Mouse (Mus musculus): ENCODE results near the gene Ntsr1.
A peak's percentile ranks its signal among the peaks of the same experiment; 100 is the strongest.

Gene Ntsr1

GRCm38 (mm10) chr2:180499741-180500140 is at the start of gene Ntsr1:
TSS of gene Ntsr1 (plus strand) at chr2:180499976.
- no peak for DNase-seq (ENCODE audit: extremely low spot score, low spot score)

- no peak for DNase-seq (ENCODE audit: extremely low spot score, low spot score)
Observed at GRCm38 (mm10) chr2:180450529-180450928, 49.2 kb upstream of the Ntsr1 start.

DNA sequence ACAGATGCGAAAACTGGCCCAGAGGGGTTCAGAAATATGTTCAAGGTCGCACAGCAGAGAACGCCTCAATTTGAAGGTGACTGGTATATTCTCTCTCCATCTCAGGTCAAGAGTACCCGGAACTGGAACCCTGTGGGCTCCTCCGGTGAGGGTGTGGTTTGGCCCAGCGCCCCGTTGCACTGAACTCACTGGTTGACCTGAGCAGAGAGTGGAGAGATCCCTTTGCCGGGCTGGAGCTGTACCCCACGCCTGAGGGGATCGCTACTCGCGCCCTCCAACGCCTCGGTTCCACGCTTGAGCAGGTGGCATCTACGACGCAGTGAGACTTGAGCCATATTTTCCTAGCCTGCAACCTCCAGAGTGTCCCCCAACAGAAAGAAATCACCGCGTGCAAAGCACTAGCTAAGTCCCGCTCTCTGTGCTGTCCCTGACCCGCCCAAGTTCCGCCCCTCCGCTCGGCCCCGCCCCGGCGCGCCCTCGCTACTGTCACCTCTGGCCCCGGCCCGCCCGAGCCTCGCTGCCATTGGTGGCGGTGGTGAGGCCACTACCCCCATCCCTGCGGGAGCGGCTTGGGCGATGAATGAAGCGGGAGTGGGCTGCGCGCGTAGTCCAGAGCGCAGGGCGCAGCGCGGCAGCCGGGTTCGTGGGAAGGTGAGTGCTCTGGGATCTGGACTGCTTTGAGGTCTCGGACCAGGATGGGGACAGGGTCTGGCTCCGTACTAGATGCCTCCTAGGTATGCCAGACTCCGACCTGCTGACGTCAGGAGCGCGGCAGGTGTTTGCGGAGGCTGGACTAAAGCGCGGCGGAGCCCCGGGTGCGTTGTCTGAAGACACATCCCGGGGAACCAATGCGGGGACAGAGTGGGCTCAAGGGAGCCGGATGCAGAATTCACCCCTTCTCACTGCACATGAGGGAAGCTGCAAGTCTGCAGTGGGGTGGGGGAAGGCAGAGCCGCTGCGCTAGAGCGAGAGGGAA is 43.8 kb upstream of the Ntsr1 start, which contains the start of gene Slco4a1:
Gene Slco4a1 (plus strand): TSS at position 523 of the 976 bp plus-strand sequence.
- peak; percentile 91 for DNase-seq (ENCODE audit: extremely low spot score, low spot score)

DNA sequence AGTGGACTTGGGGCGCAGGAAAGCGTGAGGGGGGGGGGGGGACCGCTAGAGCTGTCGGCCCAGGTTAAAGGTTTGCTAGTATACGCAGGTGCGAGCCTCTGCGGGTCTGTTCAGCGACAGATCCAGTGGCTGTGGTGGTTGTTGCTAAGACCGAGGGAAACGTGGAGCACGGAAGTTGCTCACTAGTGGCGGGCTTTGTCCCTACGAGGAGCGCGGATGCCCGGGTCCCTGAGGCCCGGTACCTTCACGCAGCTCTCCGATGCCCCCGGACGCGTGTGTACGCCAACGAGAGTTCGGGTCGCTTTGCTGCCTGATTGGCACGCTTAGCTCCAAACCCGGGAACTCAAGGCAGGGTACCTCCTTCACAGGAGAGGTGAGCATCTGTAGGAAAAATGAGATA is 43.1 kb upstream of the Ntsr1 start:
- no peak for DNase-seq (ENCODE audit: extremely low spot score, low spot score)

- DNase-seq (ENCODE audit: extremely low spot score, low spot score): no peak
Observed at GRCm38 (mm10) chr2:180457680-180458079, 42.1 kb upstream of the Ntsr1 start.

- no peak for DNase-seq (ENCODE audit: extremely low spot score, low spot score)
Observed at GRCm38 (mm10) chr2:180459437-180459836, 40.3 kb upstream of the Ntsr1 start.

DNA sequence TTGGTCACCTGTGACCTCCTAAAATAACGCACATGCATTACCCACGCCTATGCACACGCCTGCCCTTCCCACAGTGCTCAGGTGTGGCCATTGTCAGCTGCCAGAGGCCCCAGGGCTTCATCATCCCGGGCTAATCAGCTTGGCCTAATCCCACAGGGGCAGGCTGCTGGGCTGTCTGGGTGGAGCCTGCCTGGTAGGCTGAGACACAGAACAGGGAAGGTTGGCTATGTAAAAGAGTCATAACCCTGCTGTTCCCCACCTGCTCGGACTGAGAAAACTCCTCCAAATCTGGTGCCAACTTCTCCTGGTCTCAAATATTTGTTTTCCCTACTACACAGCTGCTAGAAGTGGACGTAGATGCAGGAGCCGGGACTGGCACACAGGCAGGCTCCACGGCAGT is 39.0 kb upstream of the Ntsr1 start:
- DNase-seq (ENCODE audit: extremely low spot score, low spot score): no peak

- DNase-seq (ENCODE audit: extremely low spot score, low spot score): no peak
Observed at GRCm38 (mm10) chr2:180462593-180462992, 37.2 kb upstream of the Ntsr1 start.

- no peak for DNase-seq (ENCODE audit: extremely low spot score, low spot score)
Observed at GRCm38 (mm10) chr2:180466505-180466904, 33.3 kb upstream of the Ntsr1 start.

DNA sequence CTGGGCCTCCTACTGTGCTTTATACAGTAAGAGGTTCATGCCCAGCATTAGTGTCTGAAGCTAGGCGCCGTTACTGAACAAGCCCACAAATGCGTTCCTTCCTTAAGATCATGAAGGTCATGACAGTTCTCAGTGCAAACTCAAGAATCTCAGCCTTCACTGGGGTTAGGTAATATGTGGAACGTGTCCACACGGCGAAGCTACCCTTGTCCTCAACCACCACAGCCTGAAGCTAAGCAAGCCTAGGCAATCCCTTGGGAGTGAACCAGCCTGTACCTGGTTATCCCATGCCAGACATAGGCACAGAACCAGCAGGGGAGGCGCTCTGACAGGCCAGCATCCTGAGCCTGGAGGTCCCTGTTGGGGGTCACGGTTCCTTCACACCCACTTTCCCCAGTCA is 30.9 kb upstream of the Ntsr1 start:
- no peak for DNase-seq (ENCODE audit: extremely low spot score, low spot score)

- no peak for DNase-seq (ENCODE audit: extremely low spot score, low spot score)
Observed at GRCm38 (mm10) chr2:180469768-180470167, 30.0 kb upstream of the Ntsr1 start.

GRCm38 (mm10) chr2:180472306-180473079 is 27.3 kb upstream of the Ntsr1 start:
- DNase-seq (ENCODE audit: extremely low spot score, low spot score): peak; percentile 58

GRCm38 (mm10) chr2:180473080-180473440 is 26.7 kb upstream of the Ntsr1 start:
- peak; percentile 59 for DNase-seq (ENCODE audit: extremely low spot score, low spot score)

DNA sequence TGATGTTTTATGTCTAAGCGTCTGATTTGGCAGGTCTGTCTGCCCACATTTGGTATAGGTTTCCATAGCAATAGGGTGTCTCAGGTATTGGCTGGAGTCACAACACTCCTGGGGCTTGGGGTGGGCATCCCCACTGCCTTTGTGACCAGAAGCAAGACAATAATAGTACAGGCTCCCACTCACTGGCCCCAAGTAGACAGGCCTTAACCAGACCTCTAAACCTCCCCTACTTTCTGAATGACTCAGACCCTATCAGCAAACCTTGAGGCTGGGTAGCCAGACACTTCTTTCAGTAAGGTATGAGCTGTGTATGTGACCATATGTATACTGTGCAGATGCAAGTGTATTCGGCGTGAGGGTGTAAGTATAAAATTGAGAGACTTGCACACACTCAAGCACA is 24.9 kb upstream of the Ntsr1 start:
- DNase-seq (ENCODE audit: extremely low spot score, low spot score): no peak

DNA sequence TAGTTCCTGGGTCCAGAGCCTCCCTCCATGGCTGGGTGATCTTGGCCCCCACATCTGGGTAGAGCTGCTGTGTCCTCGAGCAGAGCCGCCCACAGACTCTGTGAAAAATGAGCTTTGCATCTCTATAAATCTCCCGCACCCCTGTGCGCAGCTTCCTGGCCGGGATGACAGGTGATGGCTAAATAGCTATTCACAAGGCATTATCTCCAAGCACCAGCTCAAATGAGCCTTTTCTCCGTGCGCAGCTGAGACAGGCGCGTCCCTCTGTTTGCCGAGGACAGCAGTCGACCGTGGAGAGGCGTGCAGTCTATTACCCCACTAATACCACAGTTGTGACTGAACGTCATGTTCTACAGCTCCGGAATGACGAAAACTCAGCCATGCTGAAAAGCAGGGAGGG is 17.5 kb upstream of the Ntsr1 start:
- DNase-seq (ENCODE audit: extremely low spot score, low spot score): no peak

GRCm38 (mm10) chr2:180484882-180485281 is 14.9 kb upstream of the Ntsr1 start:
- DNase-seq (ENCODE audit: extremely low spot score, low spot score): no peak

- DNase-seq (ENCODE audit: extremely low spot score, low spot score): no peak
Observed at GRCm38 (mm10) chr2:180485306-180485705, 14.5 kb upstream of the Ntsr1 start.

GRCm38 (mm10) chr2:180488210-180488751 is 11.5 kb upstream of the Ntsr1 start:
- DNase-seq (ENCODE audit: extremely low spot score, low spot score): no peak

GRCm38 (mm10) chr2:180495906-180496305 is 3.9 kb upstream of the Ntsr1 start:
- no peak for DNase-seq (ENCODE audit: extremely low spot score, low spot score)

- no peak for DNase-seq (ENCODE audit: extremely low spot score, low spot score)
Observed at GRCm38 (mm10) chr2:180500726-180501125, 950 bp downstream of the Ntsr1 start.

DNA sequence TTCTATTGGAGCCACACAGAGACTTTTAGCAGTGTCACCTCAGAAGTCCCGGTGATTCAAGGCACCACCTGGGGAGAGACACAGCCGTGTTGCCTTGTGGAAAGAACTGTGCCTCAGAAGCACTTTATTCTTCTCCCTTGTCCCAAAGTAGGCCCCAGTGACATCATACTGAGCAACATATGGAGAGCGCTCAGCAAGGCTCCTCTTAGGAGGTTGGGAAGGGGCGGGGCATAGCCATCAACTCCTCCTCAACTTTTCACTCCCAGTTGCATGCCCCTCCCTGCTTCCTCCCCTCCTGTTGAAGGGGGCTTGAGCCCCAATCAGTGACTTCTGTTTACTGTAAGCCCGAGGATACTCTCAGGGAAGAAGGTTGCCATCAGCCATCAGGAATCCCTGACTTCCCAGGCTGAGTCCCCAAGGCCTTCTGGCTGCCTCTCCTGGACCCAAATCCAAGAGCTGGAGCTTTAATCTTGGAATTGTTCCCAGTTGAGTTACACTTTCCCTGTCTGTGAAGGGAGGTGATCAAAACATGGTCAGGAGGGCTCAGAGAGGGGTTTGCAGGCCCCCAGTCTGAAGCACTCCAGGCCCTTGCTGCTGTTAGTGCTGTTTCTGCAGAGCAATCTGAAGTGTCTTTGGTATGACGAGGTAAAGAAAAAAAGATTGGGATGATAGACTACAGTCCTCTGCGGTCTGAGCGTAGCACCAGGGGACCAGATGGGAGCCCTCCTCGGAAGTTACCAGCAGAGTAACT is 1.6 kb downstream of the Ntsr1 start:
- DNase-seq (ENCODE audit: extremely low spot score, low spot score): no peak
